Mouse (Mus musculus): ENCODE results near the gene Cacna1i.

DNA sequence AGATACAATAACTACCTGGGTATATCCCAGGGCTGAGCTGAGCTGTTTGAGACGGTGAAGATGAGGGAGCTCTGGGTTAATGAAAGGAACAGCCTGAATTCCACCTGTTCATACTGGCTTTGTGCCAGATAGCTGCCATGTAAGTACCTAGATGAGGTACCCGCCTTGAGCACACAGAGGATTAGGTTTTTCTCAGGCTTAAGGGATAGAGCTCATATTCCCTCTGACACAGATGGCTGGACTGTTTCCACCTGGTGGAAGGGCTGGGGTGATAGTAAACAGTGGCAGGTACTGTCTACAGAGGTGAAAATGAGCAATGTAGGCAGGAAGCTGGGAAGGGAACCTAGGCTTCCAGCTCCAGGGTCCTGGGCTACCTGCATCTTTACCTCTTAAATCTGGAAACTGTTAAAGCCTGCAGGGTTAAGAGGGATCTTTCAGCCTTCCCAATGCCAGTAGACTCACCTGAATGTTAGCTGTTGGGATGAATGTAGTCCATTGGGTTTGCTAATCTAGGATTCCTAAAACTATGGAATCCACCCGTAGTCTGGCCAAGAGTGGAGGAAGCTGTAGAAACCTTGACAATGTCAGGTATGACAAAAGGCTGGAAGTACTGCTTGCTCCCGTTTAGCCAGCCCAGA, 29.3 kb upstream of the Cacna1i start:
- TF ChIP-seq CTCF (IDR thresholded peaks at IDR 0.05; ENCODE audit: low read depth), result no peak
- no peak for TF ChIP-seq EP300 (IDR thresholded peaks at IDR 0.05; ENCODE audit: low read depth)

Data from heart, postnatal 0 days (tissue).